ENCODE assay signal across 1 mouse cellular context in genomic region chr11:115563406-115563805, GRCm38 (mm10).
TF ChIP-seq lines count a peak whose summit lies in the region.

No protein-coding gene starts in this region.

TF ChIP-seq in MEL, 35 proteins besides CTCF, POLR2A, EP300 and RAD21 (continued from another document):
- TF ChIP-seq POLR2AphosphoS5 (IDR thresholded peaks at IDR 0.05; ENCODE audit: borderline replicate concordance, low read depth, low read length): no peak
- 0 out of 2 replicates have a peak, but pooled peaks have one; percentile 30 for TF ChIP-seq ZMIZ1 (IDR thresholded peaks at IDR 0.05; ENCODE audit: low read depth, low read length)
- no peak for TF ChIP-seq USF2 (IDR thresholded peaks at IDR 0.05; ENCODE audit: borderline replicate concordance in 1 of 2, insufficient read depth in 1 of 2, low read depth in 1 of 2, low read length in 2 of 2)
- no peak for TF ChIP-seq USF1 (IDR thresholded peaks at IDR 0.05; ENCODE audit: low read depth, low read length)
- no peak for TF ChIP-seq MEF2A (IDR thresholded peaks at IDR 0.05; ENCODE audit: extremely low read depth, insufficient replicate concordance, low read depth, low read length, poor library complexity, severe bottlenecking)
- TF ChIP-seq NRF1 (IDR thresholded peaks at IDR 0.05; ENCODE audit: insufficient read depth, low read depth, low read length, poor library complexity, severe bottlenecking): no peak
- peak; percentile 46 for TF ChIP-seq TBP (IDR thresholded peaks at IDR 0.05; ENCODE audit: low read depth, low read length)
- no peak for TF ChIP-seq GATA1 (IDR thresholded peaks at IDR 0.05; ENCODE audit: low read depth, low read length)
- no peak for TF ChIP-seq TAL1 (IDR thresholded peaks at IDR 0.05; ENCODE audit: low read length)
- TF ChIP-seq BHLHE40 (IDR thresholded peaks at IDR 0.05; ENCODE audit: borderline replicate concordance, low read depth, low read length): no peak
- 0 out of 2 replicates have a peak, but pooled peaks have one; percentile 22 for TF ChIP-seq ETS1 (IDR thresholded peaks at IDR 0.05; ENCODE audit: low read depth, low read length)
- TF ChIP-seq MYC (IDR thresholded peaks at IDR 0.05; ENCODE audit: low read depth, low read length): peak; percentile 86
- TF ChIP-seq ZKSCAN1 (IDR thresholded peaks at IDR 0.05; ENCODE audit: low read depth, low read length): no peak
- no peak for TF ChIP-seq CHD2 (IDR thresholded peaks at IDR 0.05; ENCODE audit: low read length)
- no peak for TF ChIP-seq RCOR1 (IDR thresholded peaks at IDR 0.05; ENCODE audit: low read depth, low read length)
- peak; percentile 58 for TF ChIP-seq SMC3 (IDR thresholded peaks at IDR 0.05; ENCODE audit: low read depth, low read length)
- 0 out of 2 replicates have a peak, but pooled peaks have one; percentile 16 for TF ChIP-seq ELF1 (IDR thresholded peaks at IDR 0.05; ENCODE audit: low read depth, low read length)
